Mouse (Mus musculus) forebrain, embryonic 12.5 days (tissue): ENCODE data around the gene Prkcd. TPM values are rescaled to one million over a fixed set of nuclear protein-coding genes. Genes with fewer than 3 reads are reported as not detected.

ENCODE experiments used
- ATAC-seq: fragments of 200-750 bp; cut with Nextera tagmentation; 2 replicates; pipeline ENCODE4 v1.8.0; 2017; ENCODE audit warnings: moderate TSS enrichment; ENCODE audit not compliant: low FRiP score
- H3K27ac ChIP-seq: fragments of 300-500 bp; sonication (generic); 2 replicates; pipeline ENCODE4 v1.5.1; 2016; ENCODE audit warnings: mild to moderate bottlenecking
- H3K27me3 ChIP-seq: fragments of 300-500 bp; sonication (generic); 2 replicates; pipeline ENCODE4 v1.6.1; 2016; ENCODE audit warnings: mild to moderate bottlenecking
- H3K36me3 ChIP-seq: fragments of 300-500 bp; sonication (generic); replicated peaks from 2 replicates; pipeline ENCODE4 v1.6.1; 2016; ENCODE audit warnings: mild to moderate bottlenecking
- H3K4me1 ChIP-seq: fragments of 300-500 bp; sonication (generic); 2 replicates; pipeline ENCODE4 v1.6.1; 2016
- H3K4me2 ChIP-seq: fragments of 300-500 bp; sonication (generic); 2 replicates; pipeline ENCODE4 v1.6.1; 2016; ENCODE audit warnings: mild to moderate bottlenecking, moderate library complexity
- H3K4me3 ChIP-seq: fragments of 300-500 bp; sonication (generic); replicated peaks from 2 replicates; pipeline ENCODE4 v1.5.1; 2016; ENCODE audit warnings: mild to moderate bottlenecking
- H3K9ac ChIP-seq: fragments of 300-500 bp; sonication (generic); 2 replicates; pipeline ENCODE4 v1.6.1; 2016; ENCODE audit warnings: mild to moderate bottlenecking
- H3K9me3 ChIP-seq: fragments of 300-500 bp; sonication (generic); 2 replicates; pipeline ENCODE4 v1.6.1; 2016
- WGBS: fragments of 180-500 bp; shearing (Covaris S2); methylation state at CpG from one replicate; pipeline ENCODE4 v1.1.7; 2016; 5-methylcytosine and 5-hydroxymethylcytosine counted together
- polyA plus RNA-seq: library from polyadenylated mRNA; unstranded; fragments of >200 nt; fragmentation: Nextera tagmentation; extraction: Ambion mirVana; gene quantifications from 2 replicates; pipeline ENCODE4 v1.2.1, GENCODE M21; 2016

Gene Prkcd
- polyA plus RNA-seq, 1 experiment from 2014 or later: 29.0 TPM

DNA sequence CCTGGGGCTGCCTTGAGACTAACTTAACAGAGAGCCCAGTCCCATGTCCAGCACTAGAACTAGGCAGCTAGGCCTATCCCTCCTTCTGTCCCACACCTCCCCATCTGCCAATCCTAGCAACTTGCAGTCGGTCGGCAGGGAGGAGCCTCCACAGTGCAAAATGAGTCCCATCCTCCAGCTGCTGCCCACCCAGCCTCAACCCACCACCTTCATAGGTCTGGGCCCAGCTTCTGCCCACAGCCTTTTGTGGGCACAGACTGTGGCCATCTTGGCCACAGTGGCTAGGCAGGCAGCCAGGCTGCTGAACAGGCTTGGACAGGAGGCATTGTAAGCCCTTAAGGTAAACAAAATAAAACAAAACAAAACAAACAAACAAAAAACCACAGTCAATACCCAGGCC is 5.8 kb upstream of the Prkcd start:
- H3K9me3 ChIP-seq: no peaks in the 10 kb centered on the region
- no peak overlapping the region for H3K4me2 ChIP-seq
- WGBS: 60% methylated on average over 2 of the region's 2 CpGs
- no peaks in the 10 kb centered on the region for H3K36me3 ChIP-seq
- H3K9ac ChIP-seq: no peak overlapping the region
- peaks cover 10% of the 10 kb centered on the region; the same call in 1 of the 2 replicates for H3K27me3 ChIP-seq
- ATAC-seq: no peak
- H3K4me1 ChIP-seq: peaks cover under 1% of the 10 kb centered on the region; the same call in 1 of the 2 replicates
- H3K4me3 ChIP-seq: no peak overlapping the region
- H3K27ac ChIP-seq: no peak overlapping the region

GRCm38 (mm10) chr14:30630811-30631576 is 5.0 kb upstream of the Prkcd start:
- Histone ChIP-seq H3K4me1 (peaks cover 8% of the 10 kb centered on the region; the same call in 1 of the 2 replicates), H3K27me3 (peaks cover 18% of the 10 kb centered on the region), H3K9me3 (no peaks in the 10 kb centered on the region), H3K9ac (no peak overlapping the region), H3K36me3 (no peaks in the 10 kb centered on the region), H3K27ac (no peak overlapping the region), H3K4me2 (no peak overlapping the region), H3K4me3 (no peak overlapping the region)
- ATAC-seq: no peak
- WGBS: 74% methylated on average over 5 of the region's 5 CpGs

DNA sequence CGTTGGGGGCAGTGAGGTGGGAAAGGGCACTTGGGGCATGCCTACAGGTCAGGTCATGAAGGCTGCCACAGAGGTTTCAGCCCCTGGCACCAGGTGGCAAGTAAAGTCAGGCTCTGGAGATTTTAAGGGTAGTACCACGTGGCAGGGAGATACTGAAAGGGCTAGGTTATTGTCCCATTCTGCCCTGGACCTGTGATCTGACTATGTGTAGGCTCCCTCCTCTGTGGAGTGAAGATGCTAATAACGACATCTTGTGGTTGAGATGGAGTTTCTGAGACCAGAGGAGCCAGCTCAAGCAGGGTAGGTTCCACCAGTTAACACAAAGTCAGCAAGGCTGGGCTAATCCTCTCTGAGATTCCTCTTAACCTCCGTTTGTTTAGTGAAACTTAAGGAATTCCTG is 3.8 kb upstream of the Prkcd start:
- Histone ChIP-seq H3K9ac (no peak overlapping the region), H3K27ac (no peak overlapping the region), H3K27me3 (peaks cover 23% of the 10 kb centered on the region), H3K36me3 (no peaks in the 10 kb centered on the region), H3K9me3 (no peaks in the 10 kb centered on the region), H3K4me2 (no peak overlapping the region), H3K4me3 (no peak overlapping the region), H3K4me1 (peaks cover 17% of the 10 kb centered on the region)
- ATAC-seq: no peak
- 52% methylated on average over 4 of the region's 4 CpGs for WGBS

DNA sequence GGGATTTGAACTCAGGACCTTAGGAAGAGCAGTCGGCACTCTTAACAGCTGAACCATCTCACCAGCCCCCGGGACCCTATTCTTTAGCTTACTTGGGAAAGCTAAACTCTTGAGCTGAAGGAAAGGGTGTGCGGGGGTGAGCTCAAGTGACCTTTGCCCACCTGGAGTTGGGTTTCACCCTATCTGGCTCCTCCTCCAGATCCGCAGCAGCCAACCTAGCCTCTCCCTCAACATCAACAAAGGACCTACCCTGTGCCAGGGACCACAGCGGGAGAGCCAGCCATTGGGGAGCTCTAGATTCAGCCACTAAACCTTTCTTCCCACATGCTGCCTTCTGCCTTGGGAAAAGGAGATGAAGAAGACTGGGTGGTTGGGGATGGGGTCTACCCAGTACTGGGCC is 2.2 kb upstream of the Prkcd start:
- peaks cover 28% of the 10 kb centered on the region for H3K27me3 ChIP-seq
- no peak overlapping the region for H3K4me2 ChIP-seq
- no peak overlapping the region for H3K4me3 ChIP-seq
- WGBS: 89% methylated on average over 5 of the region's 5 CpGs
- no peak overlapping the region for H3K27ac ChIP-seq
- no peak overlapping the region for H3K9ac ChIP-seq
- peaks cover 18% of the 10 kb centered on the region for H3K4me1 ChIP-seq
- no peaks in the 10 kb centered on the region for H3K36me3 ChIP-seq
- no peak for ATAC-seq
- no peaks in the 10 kb centered on the region for H3K9me3 ChIP-seq

- Histone ChIP-seq H3K27me3 (peaks cover 28% of the 10 kb centered on the region), H3K9ac (no peak overlapping the region), H3K9me3 (no peaks in the 10 kb centered on the region), H3K4me3 (peak overlapping the region; percentile 49), H3K4me2 (peak overlapping the region; percentile 58), H3K27ac (no peak overlapping the region), H3K4me1 (peaks cover 18% of the 10 kb centered on the region), H3K36me3 (no peaks in the 10 kb centered on the region)
- 0 out of 2 replicates have a peak, but pooled peaks have one; percentile 2 for ATAC-seq
- 62% methylated on average over 12 of the region's 12 CpGs for WGBS
Observed at GRCm38 (mm10) chr14:30626756-30627742, 1.0 kb upstream of the Prkcd start.

- Histone ChIP-seq H3K4me3 (peak overlapping the region; percentile 49), H3K9ac (peak overlapping the region; percentile 47), H3K4me2 (peak overlapping the region; percentile 58), H3K4me1 (peaks cover 18% of the 10 kb centered on the region), H3K27ac (no peak overlapping the region), H3K27me3 (peaks cover 28% of the 10 kb centered on the region), H3K36me3 (no peaks in the 10 kb centered on the region), H3K9me3 (no peaks in the 10 kb centered on the region)
- ATAC-seq: peak; percentile 51
- WGBS: under 1% methylated on average over 39 of the region's 39 CpGs
Observed at GRCm38 (mm10) chr14:30625131-30625807, 741 bp downstream of the Prkcd start.

GRCm38 (mm10) chr14:30624277-30624721 is 1.7 kb downstream of the Prkcd start:
- Histone ChIP-seq H3K36me3 (no peaks in the 10 kb centered on the region), H3K9ac (no peak overlapping the region), H3K4me1 (peaks cover 18% of the 10 kb centered on the region), H3K27me3 (peaks cover 28% of the 10 kb centered on the region), H3K4me2 (peak overlapping the region; percentile 58), H3K27ac (no peak overlapping the region), H3K9me3 (no peaks in the 10 kb centered on the region), H3K4me3 (peak overlapping the region; percentile 49)
- no peak for ATAC-seq
- WGBS: 55% methylated on average over 8 of the region's 8 CpGs

DNA sequence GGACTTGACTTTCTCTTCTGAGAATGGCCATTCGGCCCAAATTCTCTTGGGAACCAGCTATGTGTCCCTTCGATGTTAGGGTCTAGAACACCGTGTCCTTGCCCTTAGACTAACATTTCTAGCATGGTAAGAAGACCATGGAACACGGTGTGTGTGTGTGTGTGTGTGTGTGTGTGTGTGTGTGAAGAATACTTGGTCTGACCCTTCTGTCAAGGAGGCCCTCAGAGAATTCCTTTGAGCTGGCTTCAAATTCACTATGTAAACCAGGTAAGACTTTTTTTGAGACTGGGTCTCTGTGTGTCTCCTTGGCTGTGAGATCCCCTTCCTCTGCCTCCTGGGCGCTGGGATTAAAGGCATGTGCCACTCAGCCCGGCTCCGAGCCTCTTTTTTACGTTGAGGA is 3.5 kb downstream of the Prkcd start:
- 90% methylated on average over 8 of the region's 8 CpGs for WGBS
- Histone ChIP-seq H3K27ac (no peak overlapping the region), H3K9ac (no peak overlapping the region), H3K36me3 (no peaks in the 10 kb centered on the region), H3K9me3 (no peaks in the 10 kb centered on the region), H3K4me1 (peaks cover 18% of the 10 kb centered on the region), H3K4me3 (no peak overlapping the region), H3K4me2 (no peak overlapping the region), H3K27me3 (peaks cover 20% of the 10 kb centered on the region)
- no peak for ATAC-seq

DNA sequence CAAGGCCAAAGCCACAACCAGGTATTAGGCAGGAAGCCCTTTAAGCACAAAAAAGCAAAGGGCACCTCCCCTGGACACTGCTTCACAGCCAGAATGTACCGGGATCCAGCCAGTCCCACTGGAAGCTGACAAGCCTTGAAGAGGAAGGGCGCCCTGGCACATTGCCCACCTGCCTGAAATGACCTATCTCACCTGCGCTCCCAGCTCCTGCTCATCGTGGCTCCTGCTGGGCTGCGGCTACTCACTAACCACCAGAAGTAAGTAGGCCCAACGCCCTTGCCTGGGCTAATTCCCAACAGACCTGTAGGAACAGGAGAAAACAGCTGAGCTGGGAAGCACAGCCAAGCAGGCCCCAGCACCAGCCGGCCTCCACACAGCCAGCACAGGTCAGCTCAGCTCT is 3.9 kb downstream of the Prkcd start:
- Histone ChIP-seq H3K4me1 (peaks cover 18% of the 10 kb centered on the region), H3K4me3 (no peak overlapping the region), H3K4me2 (no peak overlapping the region), H3K27me3 (peaks cover 20% of the 10 kb centered on the region), H3K9me3 (no peaks in the 10 kb centered on the region), H3K9ac (no peak overlapping the region), H3K36me3 (no peaks in the 10 kb centered on the region), H3K27ac (no peak overlapping the region)
- ATAC-seq: no peak
- 88% methylated on average over 7 of the region's 7 CpGs for WGBS

GRCm38 (mm10) chr14:30619982-30620578 is 5.9 kb downstream of the Prkcd start:
- H3K27me3 ChIP-seq: peaks cover 7% of the 10 kb centered on the region
- ATAC-seq: no peak
- 85% methylated on average over 7 of the region's 7 CpGs for WGBS
- H3K4me2 ChIP-seq: no peak overlapping the region
- no peak overlapping the region for H3K9ac ChIP-seq
- H3K4me1 ChIP-seq: peaks cover 3% of the 10 kb centered on the region; the same call in 1 of the 2 replicates
- H3K36me3 ChIP-seq: no peaks in the 10 kb centered on the region
- no peak overlapping the region for H3K27ac ChIP-seq
- no peaks in the 10 kb centered on the region for H3K9me3 ChIP-seq
- no peak overlapping the region for H3K4me3 ChIP-seq

GRCm38 (mm10) chr14:30618746-30619275 is 7.2 kb downstream of the Prkcd start:
- WGBS: 96% methylated on average over 2 of the region's 2 CpGs
- no peaks in the 10 kb centered on the region for H3K9me3 ChIP-seq
- no peaks in the 10 kb centered on the region for H3K36me3 ChIP-seq
- no peak overlapping the region for H3K4me2 ChIP-seq
- ATAC-seq: no peak
- no peak overlapping the region for H3K27ac ChIP-seq
- H3K4me1 ChIP-seq: no peaks in the 10 kb centered on the region
- no peak overlapping the region for H3K9ac ChIP-seq
- H3K27me3 ChIP-seq: no peaks in the 10 kb centered on the region
- no peak overlapping the region for H3K4me3 ChIP-seq
